Mouse (Mus musculus): ENCODE results near the gene Denr. TPM values are rescaled to one million over a fixed set of nuclear protein-coding genes. Genes with fewer than 3 reads are reported as not detected.

Gene Denr
- 33.9 TPM for total RNA-seq (2023)

DNA sequence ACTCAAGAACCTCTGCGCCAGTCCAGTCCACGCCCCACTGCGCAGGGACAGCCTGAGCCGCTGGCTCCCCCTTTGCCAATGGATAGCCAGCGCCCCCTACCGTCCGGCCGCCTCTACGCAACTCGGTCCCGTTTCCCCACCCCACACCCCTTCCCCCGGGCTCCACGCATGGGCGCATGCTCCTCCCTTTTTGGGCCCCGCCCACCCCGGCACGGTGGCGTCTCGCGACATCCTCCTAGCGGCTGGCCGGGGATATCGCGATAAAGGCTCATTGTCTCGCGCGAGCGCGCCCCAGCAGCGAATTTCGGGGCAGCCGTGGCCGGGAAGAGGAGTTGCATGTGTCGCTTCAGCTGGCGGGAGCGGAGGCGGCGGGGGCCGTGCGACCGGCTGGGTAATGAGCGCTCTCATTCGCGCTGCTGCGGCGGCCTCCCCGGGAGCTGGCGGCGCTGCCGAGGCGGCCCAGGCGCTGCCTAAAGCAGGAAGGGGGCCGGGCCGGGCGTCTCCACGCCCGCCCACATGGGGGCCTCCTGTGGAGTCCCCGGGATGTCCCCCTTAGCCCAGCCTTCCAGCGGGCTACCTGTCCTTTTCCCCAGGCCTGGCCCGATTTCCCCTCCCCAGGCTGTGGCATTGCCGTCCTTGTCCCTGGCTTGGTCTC, at the start of gene Denr:
Gene Denr, plus strand, starts transcription at position 200 of the 655 bp plus-strand sequence.

GRCm38 (mm10) chr5:123865365-123865764, 41.6 kb upstream of the Denr start, which contains the start of gene Hcar2:
Gene Hcar2 (minus strand): TSS chr5:123865499.

GRCm38 (mm10) chr5:123879928-123880327, 27.0 kb upstream of the Denr start, which contains the start of gene Hcar1:
Gene Hcar1 (minus strand): TSS chr5:123880020.

DNA sequence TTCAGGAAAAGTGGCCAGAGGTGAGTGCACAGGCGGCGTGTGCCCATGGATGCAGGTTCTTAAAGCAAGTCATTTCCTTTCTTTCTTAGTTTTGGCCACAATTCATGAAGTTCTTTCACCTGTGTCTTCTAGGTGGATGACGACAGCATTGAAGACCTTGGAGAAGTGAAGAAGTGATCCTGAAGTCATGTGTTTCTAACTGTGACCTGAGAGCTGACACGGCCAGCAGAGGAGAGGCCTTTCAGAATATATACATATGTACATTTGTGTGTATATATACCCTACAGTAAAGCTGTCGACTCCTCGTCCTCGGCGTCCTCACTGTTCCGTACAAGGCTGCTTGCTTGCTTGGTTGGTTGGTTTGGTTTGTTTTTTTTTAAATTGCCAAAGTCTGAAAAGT, 20.1 kb downstream of the Denr start, which contains the start of gene Gm43518:
Gene Gm43518, plus strand, starts transcription at position 301 of the 400 bp plus-strand sequence.

DNA sequence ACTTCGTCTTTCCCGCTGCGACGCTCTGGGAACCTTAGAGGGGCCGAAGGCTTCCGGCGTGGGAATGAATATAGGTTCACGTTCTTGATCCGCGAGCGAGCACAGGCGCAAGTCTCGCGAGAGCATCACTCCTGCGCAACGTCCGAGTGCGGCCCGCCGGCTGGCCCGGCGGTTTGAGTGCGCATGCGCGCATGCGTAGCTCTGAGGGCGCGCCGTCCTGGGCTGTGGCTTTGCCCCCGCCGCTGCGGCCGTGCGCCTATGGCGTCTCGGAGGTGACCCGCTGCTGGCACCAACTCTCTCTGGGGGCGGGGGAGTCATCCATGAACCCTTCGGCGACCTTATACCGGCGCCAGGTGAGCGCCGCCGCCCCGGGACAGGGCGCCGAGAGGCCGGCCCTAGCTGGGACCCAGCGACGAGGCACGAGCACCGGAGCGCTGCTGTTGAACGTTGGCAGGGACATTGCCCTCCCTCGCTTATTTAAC, 23.6 kb downstream of the Denr start, which contains the start of gene Ccdc62:
Gene Ccdc62, plus strand, starts transcription at position 172 of the 482 bp plus-strand sequence.

DNA sequence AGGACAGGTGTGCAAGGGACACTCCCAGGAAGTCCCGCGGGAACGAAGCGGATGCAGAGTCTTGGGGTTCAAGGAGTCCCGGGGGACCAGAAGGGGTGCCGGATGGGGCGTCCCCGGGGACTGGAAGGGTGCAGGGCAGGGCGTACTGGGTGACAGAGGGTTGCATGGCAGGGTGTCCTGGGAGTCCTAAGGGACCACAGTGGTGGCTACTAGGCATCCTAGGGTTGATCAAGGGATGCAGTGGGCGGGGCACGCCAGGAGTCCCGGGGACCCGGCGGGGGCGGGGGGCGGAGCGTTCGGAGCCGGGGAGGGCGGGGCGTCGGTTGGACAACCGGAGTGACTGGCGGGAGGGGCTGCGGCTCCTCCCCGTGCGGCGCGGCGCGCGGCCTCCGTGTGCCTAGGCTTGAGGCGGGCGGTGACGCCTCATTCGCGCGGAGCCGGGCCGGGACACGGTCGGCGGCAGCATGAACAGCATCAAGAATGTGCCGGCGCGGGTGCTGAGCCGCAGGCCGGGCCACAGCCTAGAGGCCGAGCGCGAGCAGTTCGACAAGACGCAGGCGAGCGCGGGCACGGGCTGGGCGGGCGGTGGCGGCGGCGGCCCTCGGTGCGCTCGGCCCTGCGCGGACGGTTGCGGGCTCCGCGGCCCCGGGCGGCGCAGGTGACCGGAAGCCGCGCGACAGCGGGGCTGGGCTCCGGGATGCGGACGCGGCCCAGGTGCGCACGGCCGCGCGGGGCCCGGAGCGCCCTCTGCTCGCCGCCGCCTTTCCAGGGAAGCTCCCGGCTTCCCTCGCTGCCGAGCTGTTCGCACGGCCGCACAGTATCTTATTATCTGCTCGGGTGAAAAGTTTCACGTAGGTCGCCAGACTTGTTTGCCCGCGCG, 66.6 kb downstream of the Denr start, which contains the start of gene Hip1r:
Gene Hip1r, plus strand, starts transcription at position 330 of the 880 bp plus-strand sequence.

Other genes starting within 250 kb of the Denr start
- gene Clip1, start 222.6 kb upstream of the Denr start, total RNA-seq (2023) = 120 TPM
- gene Zcchc8, start 186.1 kb upstream of the Denr start, total RNA-seq (2023) = 71.2 TPM
- gene Rsrc2, start 157.8 kb upstream of the Denr start, total RNA-seq (2023) = 265 TPM
- gene Kntc1, start 157.5 kb upstream of the Denr start, total RNA-seq (2023) = 1.8 TPM
- 1.4 TPM for gene Hcar2, start 41.7 kb upstream of the Denr start, total RNA-seq (2023)
- not detected for gene Hcar1, start 27.2 kb upstream of the Denr start, total RNA-seq (2023)
- not detected for gene Gm43518, start 20.2 kb downstream of the Denr start, total RNA-seq (2023)
- 4.3 TPM for gene Ccdc62, start 23.5 kb downstream of the Denr start, total RNA-seq (2023)
- gene Hip1r, start 66.5 kb downstream of the Denr start, total RNA-seq (2023) = 31.8 TPM
- 1,721 TPM for gene Vps37b, start 125.1 kb downstream of the Denr start, total RNA-seq (2023)
- gene Abcb9, start 188.6 kb downstream of the Denr start, total RNA-seq (2023) = 25.2 TPM
- 21.0 TPM for gene Ogfod2, start 205.1 kb downstream of the Denr start, total RNA-seq (2023)
- 35.2 TPM for gene Arl6ip4, start 208.9 kb downstream of the Denr start, total RNA-seq (2023)